Mouse (Mus musculus) limb, embryonic 15.5 days (tissue): Measurements from ENCODE around the gene Vegfc. TPM values are rescaled to one million over a fixed set of nuclear protein-coding genes. Genes with fewer than 3 reads are reported as not detected.

Experiments
- ATAC-seq: fragments of 200-750 bp; cut with Nextera tagmentation; 2 replicates; pipeline ENCODE4 v1.8.0; 2017; ENCODE audit warnings: low read depth, moderate TSS enrichment; ENCODE audit not compliant: insufficient number of reproducible peaks, low FRiP score, low TSS enrichment
- H3K27ac ChIP-seq: fragments of 300-500 bp; sonication (generic); 2 replicates; pipeline ENCODE4 v1.5.1; 2015; ENCODE audit warnings: moderate library complexity, mild to moderate bottlenecking, inconsistent platforms
- H3K27me3 ChIP-seq: fragments of 300-500 bp; sonication (generic); 2 replicates; pipeline ENCODE4 v1.6.1; 2015; ENCODE audit warnings: inconsistent platforms
- H3K36me3 ChIP-seq: fragments of 300-500 bp; sonication (generic); 2 replicates; pipeline ENCODE4 v1.6.1; 2015; ENCODE audit warnings: inconsistent platforms
- H3K4me1 ChIP-seq: fragments of 300-500 bp; sonication (generic); 2 replicates; pipeline ENCODE4 v1.6.1; 2015; ENCODE audit warnings: inconsistent platforms
- H3K4me2 ChIP-seq: fragments of 300-500 bp; sonication (generic); 2 replicates; pipeline ENCODE4 v1.6.1; 2015; ENCODE audit warnings: mild to moderate bottlenecking, inconsistent platforms
- H3K4me3 ChIP-seq: fragments of 300-500 bp; sonication (generic); 2 replicates; pipeline ENCODE4 v1.5.1; 2015; ENCODE audit warnings: mild to moderate bottlenecking, inconsistent platforms
- H3K9ac ChIP-seq: fragments of 300-500 bp; sonication (generic); 2 replicates; pipeline ENCODE4 v1.6.1; 2015; ENCODE audit warnings: inconsistent platforms
- H3K9me3 ChIP-seq: fragments of 300-500 bp; sonication (generic); 2 replicates; pipeline ENCODE4 v1.6.1; 2016; ENCODE audit warnings: inconsistent platforms
- WGBS: fragments of 180-500 bp; shearing (Covaris S2); methylation state at CpG from one replicate; pipeline ENCODE4 v1.1.7; 2015; 5-methylcytosine and 5-hydroxymethylcytosine counted together
- polyA plus RNA-seq: library from polyadenylated mRNA; unstranded; fragments of >200 nt; fragmentation: Nextera tagmentation; extraction: Ambion mirVana; gene quantifications from 2 replicates; pipeline ENCODE4 v1.2.1, GENCODE M21; 2015

The Vegfc gene
- polyA plus RNA-seq, 1 experiment from 2014 or later = 11.0 TPM

GRCm38 (mm10) chr8:54216250-54216649 is 138.8 kb downstream of the Vegfc start:
- Histone ChIP-seq H3K9ac (no peak overlapping the region), H3K4me3 (no peak overlapping the region), H3K27ac (no peak overlapping the region), H3K4me1 (no peaks in the 10 kb centered on the region), H3K4me2 (no peak overlapping the region), H3K9me3 (no peaks in the 10 kb centered on the region), H3K27me3 (no peaks in the 10 kb centered on the region), H3K36me3 (no peaks in the 10 kb centered on the region)
- 57% methylated on average over 2 of the region's 2 CpGs for WGBS
- ATAC-seq = no peak

DNA sequence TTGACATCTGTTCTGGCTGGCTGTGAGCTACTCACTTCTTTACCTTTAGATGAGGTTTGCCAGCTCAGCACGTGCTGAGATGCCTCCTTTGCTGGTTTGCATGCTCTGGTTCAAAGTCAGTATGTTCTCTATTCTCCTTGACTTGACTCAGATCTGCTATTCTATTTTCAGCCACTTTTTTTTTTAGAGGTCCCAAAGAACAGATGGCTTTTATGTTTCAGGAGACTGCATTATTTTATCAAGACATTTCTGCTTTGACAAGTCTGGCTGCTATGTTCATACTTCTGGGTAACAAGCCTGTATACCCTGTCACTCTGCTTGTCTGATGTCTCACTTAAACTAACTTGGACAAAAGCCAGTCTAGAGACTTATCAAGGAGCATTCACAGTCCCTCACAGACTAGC is 151.4 kb downstream of the Vegfc start:
- Histone ChIP-seq H3K4me3 (no peak overlapping the region), H3K4me1 (no peaks in the 10 kb centered on the region), H3K9me3 (no peaks in the 10 kb centered on the region), H3K36me3 (no peaks in the 10 kb centered on the region), H3K4me2 (no peak overlapping the region), H3K9ac (no peak overlapping the region), H3K27me3 (no peaks in the 10 kb centered on the region), H3K27ac (no peak overlapping the region)
- ATAC-seq = no peak
- WGBS = 59% methylated on average over 1 of the region's 1 CpGs

GRCm38 (mm10) chr8:54230638-54231037 is 153.2 kb downstream of the Vegfc start:
- Histone ChIP-seq H3K27ac (no peak overlapping the region), H3K4me3 (no peak overlapping the region), H3K27me3 (no peaks in the 10 kb centered on the region), H3K36me3 (no peaks in the 10 kb centered on the region), H3K4me2 (no peak overlapping the region), H3K9ac (no peak overlapping the region), H3K9me3 (no peaks in the 10 kb centered on the region), H3K4me1 (no peaks in the 10 kb centered on the region)
- ATAC-seq = no peak
- WGBS = 89% methylated on average over 1 of the region's 1 CpGs

GRCm38 (mm10) chr8:54233316-54233715 is 155.9 kb downstream of the Vegfc start:
- Histone ChIP-seq H3K36me3 (no peaks in the 10 kb centered on the region), H3K9ac (no peak overlapping the region), H3K4me3 (no peak overlapping the region), H3K4me2 (no peak overlapping the region), H3K27me3 (no peaks in the 10 kb centered on the region), H3K4me1 (no peaks in the 10 kb centered on the region), H3K9me3 (no peaks in the 10 kb centered on the region), H3K27ac (no peak overlapping the region)
- WGBS = 68% methylated on average over 6 of the region's 6 CpGs
- ATAC-seq = no peak
